10 mouse cellular contexts compared by ENCODE assay signal in genomic region chr6:99452638-99453185, GRCm38 (mm10).
A peak's percentile ranks its signal among the peaks of the same experiment; 100 is the strongest.
DNase-seq lines count a peak whose midpoint lies in the region; ATAC-seq and TF ChIP-seq lines count a peak whose summit lies in the region.
"Had no signal": no experiment of that assay in that cellular context is flagged by ENCODE, and none has a peak within 500 bp of the region (broad histone marks: within the 10 kb centered on the region; RNA-seq: fewer than 3 reads in every experiment).

No protein-coding gene starts in this region.

- no peak for TF ChIP-seq POLR2A in MEL (IDR thresholded peaks at IDR 0.05; ENCODE audit: control insufficient read depth in 1 of 2, insufficient read depth in 1 of 2, low read depth in 1 of 2, low read length in 2 of 2, poor library complexity in 1 of 2)

- peaks cover 7% of the 10 kb centered on the region; the same call in 1 of the 2 replicates for H3K4me1 ChIP-seq in kidney, postnatal 0 days (replicated peaks; ENCODE audit: insufficient read depth, low read length)
- no peaks in the 10 kb centered on the region for H3K4me1 ChIP-seq in MEL (ENCODE audit: control insufficient read depth in 1 of 2, insufficient read depth in 2 of 2, low read length in 2 of 2)
- H3K4me1 ChIP-seq in intestine, embryonic 16.5 days (ENCODE audit: control insufficient read depth, insufficient read depth, low read length), result peaks cover 18% of the 10 kb centered on the region
- peaks cover 17% of the 10 kb centered on the region for H3K4me1 ChIP-seq in stomach, embryonic 16.5 days (ENCODE audit: control insufficient read depth, insufficient read depth, low read length)
- peaks cover 30% of the 10 kb centered on the region for H3K4me1 ChIP-seq in midbrain, embryonic 10.5 days

- no peak overlapping the region for H3K4me2 ChIP-seq in kidney, postnatal 0 days (ENCODE audit: low read length)
- no peak overlapping the region for H3K4me2 ChIP-seq in intestine, embryonic 16.5 days (ENCODE audit: low read depth, low read length)
- H3K4me2 ChIP-seq in stomach, embryonic 16.5 days (ENCODE audit: low read depth, low read length), result no peak overlapping the region

- 61% methylated on average over 2 of the region's 2 CpGs for WGBS in kidney, postnatal 0 days
- 56% methylated on average over 2 of the region's 2 CpGs for WGBS in intestine, embryonic 16.5 days
- 50% methylated on average over 2 of the region's 2 CpGs for WGBS in stomach, embryonic 16.5 days
- 71% methylated on average over 2 of the region's 2 CpGs for WGBS in midbrain, embryonic 10.5 days

- no peak overlapping the region for H3K27ac ChIP-seq in kidney, postnatal 0 days
- H3K27ac ChIP-seq in MEL (ENCODE audit: control insufficient read depth, low read depth, low read length), result no peak overlapping the region
- H3K27ac ChIP-seq in intestine, embryonic 16.5 days (ENCODE audit: low read length), result 0 out of 2 replicates have a peak overlapping the region, but pooled peaks have one; percentile 7
- H3K27ac ChIP-seq in stomach, embryonic 16.5 days (ENCODE audit: low read length), result no peak overlapping the region
- H3K27ac ChIP-seq in midbrain, embryonic 10.5 days (replicated peaks), result no peak overlapping the region
- H3K27ac ChIP-seq: forebrain, embryonic 10.5 days had no signal

- TF ChIP-seq EP300 in MEL (IDR thresholded peaks at IDR 0.05; ENCODE audit: low read depth in 1 of 2, low read length in 2 of 2), result no peak

- TF ChIP-seq RAD21 in MEL (IDR thresholded peaks at IDR 0.05; ENCODE audit: low read depth, low read length), result peak; percentile 53

- H3K9me3 ChIP-seq in kidney, postnatal 0 days (replicated peaks; ENCODE audit: low read length), result no peaks in the 10 kb centered on the region
- H3K9me3 ChIP-seq in MEL (replicated peaks; ENCODE audit: insufficient read depth, low read length), result no peaks in the 10 kb centered on the region
- H3K9me3 ChIP-seq in intestine, embryonic 16.5 days (ENCODE audit: control insufficient read depth, low read length), result no peaks in the 10 kb centered on the region
- no peaks in the 10 kb centered on the region for H3K9me3 ChIP-seq in stomach, embryonic 16.5 days (replicated peaks; ENCODE audit: control insufficient read depth, low read length)
- H3K9me3 ChIP-seq in midbrain, embryonic 10.5 days (replicated peaks), result no peaks in the 10 kb centered on the region
- H3K9me3 ChIP-seq: forebrain, embryonic 10.5 days had no signal

- no peaks in the 10 kb centered on the region for H3K79me2 ChIP-seq in MEL (ENCODE audit: control insufficient read depth, insufficient read depth, low read length, poor library complexity)

- no peak overlapping the region for H3K9ac ChIP-seq in kidney, postnatal 0 days (ENCODE audit: low read depth, low read length)
- no peak overlapping the region for H3K9ac ChIP-seq in MEL (ENCODE audit: control insufficient read depth, low read depth, low read length, poor library complexity, severe bottlenecking)
- no peak overlapping the region for H3K9ac ChIP-seq in intestine, embryonic 16.5 days (ENCODE audit: low read depth, low read length)
- no peak overlapping the region for H3K9ac ChIP-seq in stomach, embryonic 16.5 days (ENCODE audit: low read length)

- ATAC-seq in kidney, postnatal 0 days (replicated peaks; ENCODE audit: low FRiP score, low read depth), result no peak
- peak; percentile 67 for ATAC-seq in intestine, embryonic 16.5 days
- ATAC-seq in stomach, embryonic 16.5 days (ENCODE audit: insufficient read depth, low FRiP score), result peak; percentile 37; the same call in 1 of the 2 replicates

- no peaks in the 10 kb centered on the region for H3K36me3 ChIP-seq in kidney, postnatal 0 days (ENCODE audit: insufficient read depth, low read length)
- H3K36me3 ChIP-seq in MEL (ENCODE audit: control insufficient read depth in 1 of 2, insufficient read depth in 2 of 2, low read length in 2 of 2), result no peaks in the 10 kb centered on the region
- H3K36me3 ChIP-seq in intestine, embryonic 16.5 days (ENCODE audit: control insufficient read depth, insufficient read depth, low read length), result 0 out of 2 replicates have a peak, but pooled peaks cover 2% of the 10 kb centered on the region
- no peaks in the 10 kb centered on the region for H3K36me3 ChIP-seq in stomach, embryonic 16.5 days (ENCODE audit: control insufficient read depth, insufficient read depth, low read length)
- peaks cover 18% of the 10 kb centered on the region for H3K36me3 ChIP-seq in midbrain, embryonic 10.5 days

- no peak for DNase-seq in kidney, postnatal 0 days (ENCODE audit: low spot score)
- DNase-seq in kidney, adult 11 months, result no peak
- DNase-seq in MEL (ENCODE audit: low read depth, low spot score) (peak; percentile 12), MN1 (ENCODE audit: low spot score) (no peak)
- no peak for DNase-seq in midbrain, embryonic 10.5 days (ENCODE audit: low spot score)
- no peak for DNase-seq in urinary bladder, postnatal 36 days (ENCODE audit: low spot score in 2 of 2)
- DNase-seq: kidney, postnatal 4 days had no signal

- no peaks in the 10 kb centered on the region for H3K27me3 ChIP-seq in kidney, postnatal 0 days (ENCODE audit: insufficient read depth, low read length)
- no peaks in the 10 kb centered on the region for H3K27me3 ChIP-seq in MEL (ENCODE audit: control insufficient read depth in 1 of 2, insufficient read depth in 2 of 2, low read length in 2 of 2)
- H3K27me3 ChIP-seq in intestine, embryonic 16.5 days (replicated peaks; ENCODE audit: control insufficient read depth, insufficient read depth, low read length), result no peaks in the 10 kb centered on the region
- H3K27me3 ChIP-seq in stomach, embryonic 16.5 days (ENCODE audit: control insufficient read depth, insufficient read depth, low read length), result no peaks in the 10 kb centered on the region
- no peaks in the 10 kb centered on the region for H3K27me3 ChIP-seq in midbrain, embryonic 10.5 days (ENCODE audit: low read depth, poor library complexity, severe bottlenecking)

- peak; percentile 51; the same call in 1 of the 2 replicates for TF ChIP-seq CTCF in kidney, postnatal 0 days (IDR thresholded peaks at IDR 0.05; ENCODE audit: low read depth)
- TF ChIP-seq CTCF in MEL (IDR thresholded peaks at IDR 0.05 in 2 of 3, conservative IDR thresholded peaks at IDR 0.05 in 1 of 3; ENCODE audit: control insufficient read depth in 1 of 3, insufficient read depth in 1 of 3, low read depth in 2 of 3, low read length in 3 of 3, poor library complexity in 1 of 3, severe bottlenecking in 1 of 3), result peak in 2 of 3 experiments; percentile 30 to 42; a peak in 3 of 6 replicates

- H3K4me3 ChIP-seq in kidney, postnatal 0 days (replicated peaks; ENCODE audit: low read depth, low read length), result no peak overlapping the region
- no peak overlapping the region for H3K4me3 ChIP-seq in MEL (ENCODE audit: control insufficient read depth in 1 of 2, insufficient read depth in 1 of 2, low read depth in 2 of 2, low read length in 2 of 2)
- H3K4me3 ChIP-seq in intestine, embryonic 16.5 days (ENCODE audit: low read length), result no peak overlapping the region
- no peak overlapping the region for H3K4me3 ChIP-seq in stomach, embryonic 16.5 days (replicated peaks; ENCODE audit: low read length)
- H3K4me3 ChIP-seq in midbrain, embryonic 10.5 days, result no peak overlapping the region
- H3K4me3 ChIP-seq: forebrain, embryonic 10.5 days had no signal

TF ChIP-seq in MEL, 35 proteins besides CTCF, POLR2A, EP300 and RAD21:
- peak; percentile 31; the same call in 1 of the 2 replicates for TF ChIP-seq ZC3H11A (IDR thresholded peaks at IDR 0.05; ENCODE audit: low read depth, low read length)
- no peak for TF ChIP-seq GABPA (IDR thresholded peaks at IDR 0.05; ENCODE audit: low read depth, low read length)
- no peak for TF ChIP-seq NELFE (IDR thresholded peaks at IDR 0.05; ENCODE audit: low read depth, low read length)
- TF ChIP-seq MYB (IDR thresholded peaks at IDR 0.05; ENCODE audit: low read depth, low read length), result no peak
- TF ChIP-seq MAX (IDR thresholded peaks at IDR 0.05; ENCODE audit: low read length), result no peak
- TF ChIP-seq SMC3 (IDR thresholded peaks at IDR 0.05; ENCODE audit: low read depth, low read length), result peak; percentile 48
- TF ChIP-seq USF1 (IDR thresholded peaks at IDR 0.05; ENCODE audit: low read depth, low read length), result no peak
- no peak for TF ChIP-seq MYC (IDR thresholded peaks at IDR 0.05; ENCODE audit: low read depth, low read length)
- no peak for TF ChIP-seq ELF1 (IDR thresholded peaks at IDR 0.05; ENCODE audit: low read depth, low read length)
- TF ChIP-seq MEF2A (IDR thresholded peaks at IDR 0.05; ENCODE audit: extremely low read depth, insufficient replicate concordance, low read depth, low read length, poor library complexity, severe bottlenecking), result no peak
- no peak for TF ChIP-seq TCF12 (IDR thresholded peaks at IDR 0.05; ENCODE audit: low read depth, low read length)
